Mouse (Mus musculus) midbrain, postnatal 0 days (tissue): ENCODE results near the gene Ly6g6f. TPM values are rescaled to one million over a fixed set of nuclear protein-coding genes. Genes with fewer than 3 reads are reported as not detected.
"Not testable (repeated sequence)": the region's sequence is repeated elsewhere in the genome, so short reads cannot be mapped to it uniquely, and the experiment has no call there.

Experiments used
- ATAC-seq: fragments of 200-750 bp; cut with Nextera tagmentation; 2 replicates; pipeline ENCODE4 v1.8.0; 2017; ENCODE audit warnings: moderate number of reproducible peaks, mild to moderate bottlenecking, moderate TSS enrichment, moderate library complexity; ENCODE audit not compliant: low FRiP score
- DNase-seq: peaks from one replicate; pipeline ENCODE4 v3.0.0-alpha.2; 2015; ENCODE audit warnings: low spot score
- H3K27ac ChIP-seq: fragments of 300-500 bp; sonication (generic); 2 replicates; pipeline ENCODE4 v1.5.1; 2014; ENCODE audit warnings: low read depth, mild to moderate bottlenecking, low read length, mixed read lengths
- H3K27me3 ChIP-seq: fragments of 300-500 bp; sonication (generic); 2 replicates; pipeline ENCODE4 v1.6.1; 2014; ENCODE audit warnings: low read length, control low read depth, mixed read lengths; ENCODE audit not compliant: insufficient read depth
- H3K36me3 ChIP-seq: fragments of 300-500 bp; sonication (generic); 2 replicates; pipeline ENCODE4 v1.6.1; 2014; ENCODE audit warnings: low read length, control low read depth, mixed read lengths; ENCODE audit not compliant: insufficient read depth
- H3K4me1 ChIP-seq: fragments of 300-500 bp; sonication (generic); 2 replicates; pipeline ENCODE4 v1.6.1; 2014; ENCODE audit warnings: mild to moderate bottlenecking, control low read depth, antibody characterized with exemption, low read length, mixed read lengths; ENCODE audit not compliant: insufficient read depth
- H3K4me2 ChIP-seq: fragments of 300-500 bp; sonication (generic); 2 replicates; pipeline ENCODE4 v1.6.1; 2014; ENCODE audit warnings: low read depth, mild to moderate bottlenecking, low read length, mixed read lengths; ENCODE audit not compliant: poor library complexity, severe bottlenecking
- H3K4me3 ChIP-seq: fragments of 300-500 bp; sonication (generic); 2 replicates; pipeline ENCODE4 v1.5.1; 2014; ENCODE audit warnings: low read depth, mild to moderate bottlenecking, low read length, moderate library complexity
- H3K9ac ChIP-seq: fragments of 300-500 bp; sonication (generic); replicated peaks from 2 replicates; pipeline ENCODE4 v1.6.1; 2014; ENCODE audit warnings: mild to moderate bottlenecking, low read length, moderate library complexity, mixed read lengths; ENCODE audit not compliant: poor library complexity, severe bottlenecking
- H3K9me3 ChIP-seq: fragments of 300-500 bp; sonication (generic); 2 replicates; pipeline ENCODE4 v1.6.1; 2016; ENCODE audit warnings: low read length, control low read depth
- CTCF ChIP-seq: IDR thresholded peaks from 2 replicates; pipeline ENCODE4 v1.5.1; 2016; ENCODE audit warnings: antibody characterized with exemption, mild to moderate bottlenecking
- WGBS: fragments of 180-500 bp; shearing (Covaris S2); extraction: QIAGEN DNeasy Blood & Tissue Kit; methylation state at CpG from one replicate; pipeline ENCODE4 v1.1.7; 2014; 5-methylcytosine and 5-hydroxymethylcytosine counted together
- polyA plus RNA-seq: library from polyadenylated mRNA; unstranded; fragments of >200 nt; fragmentation: Nextera tagmentation; extraction: Ambion mirVana; gene quantifications from 2 replicates; pipeline ENCODE4 v1.2.1, GENCODE M21; 2015
- total RNA-seq: library from RNA; depleted of rRNA; stranded (reverse); fragments of >200 nt; gene quantifications from 2 replicates; pipeline ENCODE4 v1.2.3, GENCODE M21; 2014

Ly6g6f gene
- total and polyA plus RNA-seq, 2 experiments from 2014 or later = not detected

DNA sequence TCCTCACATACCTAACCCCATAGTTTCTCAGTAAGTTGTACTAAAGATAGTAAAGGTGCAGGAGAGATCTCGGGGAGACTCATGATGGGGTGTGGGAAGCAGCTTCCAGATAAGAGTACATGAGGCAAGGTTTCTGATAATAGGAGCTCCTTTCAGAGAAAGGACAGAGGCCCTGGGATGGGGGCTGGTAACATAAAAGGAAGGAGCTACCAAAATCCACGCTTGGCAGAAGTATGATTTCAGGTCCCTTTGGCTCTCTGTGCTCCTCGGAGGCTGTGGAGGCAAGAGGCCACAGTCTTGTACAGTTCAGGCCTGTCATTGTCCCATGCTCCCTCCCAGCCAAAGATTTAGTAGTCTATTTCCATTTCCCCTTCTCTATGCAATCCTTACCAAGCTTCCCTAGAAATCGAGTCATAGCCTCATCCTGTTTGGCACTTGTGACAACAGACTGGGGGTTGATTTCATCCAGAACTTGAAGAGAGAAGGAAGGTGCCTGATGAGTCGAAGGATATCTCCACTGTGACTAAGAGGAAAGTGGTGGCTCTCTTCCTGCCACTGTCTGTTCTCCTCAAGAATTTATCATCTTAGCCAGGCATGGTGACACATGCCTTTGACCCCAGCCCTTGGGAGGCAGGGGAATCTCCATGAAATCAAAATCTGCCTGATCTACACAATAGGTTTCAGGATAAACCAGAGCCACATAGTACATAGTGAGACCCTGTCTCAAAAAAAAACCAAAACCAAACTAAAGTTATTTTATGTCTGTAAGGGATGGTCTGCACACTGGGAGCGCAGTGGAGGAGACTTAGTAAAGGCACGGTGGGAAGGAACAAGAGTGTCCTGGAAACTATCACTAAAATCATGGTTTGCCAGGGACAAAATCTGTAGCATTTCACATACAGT, 40.3 kb downstream of the Ly6g6f start:
- Histone ChIP-seq H3K4me3 (no peak overlapping the region; the same call in 1 of the 2 replicates), H3K27ac (no peak overlapping the region)

DNA sequence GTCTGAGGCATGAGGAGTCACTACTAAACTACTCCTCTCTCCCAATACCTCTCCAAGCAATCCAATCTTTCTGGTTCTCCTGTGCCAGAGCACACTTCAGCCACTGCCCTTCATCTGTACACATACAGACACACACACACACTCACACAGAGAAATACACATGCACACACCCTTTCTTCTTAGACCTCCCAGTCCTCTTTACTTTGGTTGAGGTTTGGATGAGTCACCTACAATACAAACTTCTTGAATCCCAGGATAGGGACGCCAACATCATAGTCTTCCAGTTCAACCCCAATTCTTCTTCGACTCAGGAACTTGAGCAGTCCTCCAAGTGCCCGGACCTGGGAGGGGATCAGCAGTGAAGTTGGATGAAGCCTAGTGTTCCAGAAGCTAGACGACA, 41.6 kb downstream of the Ly6g6f start:
- no peaks in the 10 kb centered on the region for H3K36me3 ChIP-seq
- WGBS = 94% methylated on average over 4 of the region's 4 CpGs
- no peak for TF ChIP-seq CTCF
- H3K27ac ChIP-seq = no peak overlapping the region
- H3K4me2 ChIP-seq = no peak overlapping the region
- DNase-seq (no peak), ATAC-seq (no peak)
- H3K27me3 ChIP-seq = no peaks in the 10 kb centered on the region
- H3K9me3 ChIP-seq = no peaks in the 10 kb centered on the region
- no peak overlapping the region for H3K9ac ChIP-seq
- no peaks in the 10 kb centered on the region; the same call in 1 of the 2 replicates for H3K4me1 ChIP-seq
- H3K4me3 ChIP-seq = no peak overlapping the region

More for the DNA sequence above, 40.3 kb downstream of the Ly6g6f start:
- 84% methylated on average over 7 of the region's 7 CpGs for WGBS
- peak overlapping the region; percentile 98 for H3K4me2 ChIP-seq
- H3K9me3 ChIP-seq = no peaks in the 10 kb centered on the region
- H3K9ac ChIP-seq = peak overlapping the region; percentile 77; the same call in 1 of the 2 replicates
- DNase-seq = no peak
- H3K4me1 ChIP-seq = no peaks in the 10 kb centered on the region; the same call in 1 of the 2 replicates
- ATAC-seq = no peak
- no peaks in the 10 kb centered on the region for H3K27me3 ChIP-seq
- TF ChIP-seq CTCF = no peak
- no peaks in the 10 kb centered on the region for H3K36me3 ChIP-seq

DNA sequence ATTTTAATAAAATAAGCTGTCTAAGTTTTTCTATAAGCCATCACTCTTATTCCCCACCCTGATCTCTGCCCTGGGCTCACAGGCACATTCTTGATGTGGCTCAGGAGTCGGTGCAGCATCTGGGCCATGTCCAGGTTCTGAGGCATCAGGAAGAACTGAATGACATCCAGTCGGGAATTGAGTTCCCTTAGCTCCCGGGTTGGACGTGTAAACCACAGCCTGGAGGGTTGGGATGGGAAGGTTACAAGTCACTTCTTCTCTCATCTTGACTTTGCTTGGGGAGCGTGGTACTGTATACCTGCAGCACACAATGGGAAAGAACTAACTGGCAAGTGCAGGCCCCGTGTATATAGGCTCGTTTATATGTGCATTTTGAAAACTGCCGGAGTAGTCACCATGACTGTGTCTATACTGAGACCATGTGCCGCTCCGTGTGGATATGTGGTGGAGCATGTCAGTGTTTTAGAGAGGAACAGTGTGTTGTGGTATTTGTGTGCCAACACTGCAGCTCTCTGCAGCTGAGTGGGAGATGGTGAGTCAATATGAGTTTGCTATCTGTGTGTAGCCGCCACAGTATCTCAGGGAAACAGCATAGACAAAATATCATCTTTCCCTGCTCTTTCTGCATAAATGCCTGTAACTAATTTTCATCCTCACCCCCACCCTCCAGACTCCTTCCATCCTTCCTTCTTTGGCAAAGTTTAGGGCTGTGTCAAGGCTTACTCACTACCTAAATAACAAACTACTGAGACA, 46.1 kb downstream of the Ly6g6f start:
- no peak overlapping the region for H3K4me3 ChIP-seq
- no peaks in the 10 kb centered on the region for H3K9me3 ChIP-seq
- no peaks in the 10 kb centered on the region for H3K4me1 ChIP-seq
- no peak overlapping the region for H3K4me2 ChIP-seq
- TF ChIP-seq CTCF = no peak
- ATAC-seq (no peak), DNase-seq (no peak)
- 90% methylated on average over 11 of the region's 11 CpGs for WGBS
- H3K9ac ChIP-seq = no peak overlapping the region
- no peaks in the 10 kb centered on the region for H3K36me3 ChIP-seq
- no peaks in the 10 kb centered on the region for H3K27me3 ChIP-seq
- no peak overlapping the region for H3K27ac ChIP-seq

DNA sequence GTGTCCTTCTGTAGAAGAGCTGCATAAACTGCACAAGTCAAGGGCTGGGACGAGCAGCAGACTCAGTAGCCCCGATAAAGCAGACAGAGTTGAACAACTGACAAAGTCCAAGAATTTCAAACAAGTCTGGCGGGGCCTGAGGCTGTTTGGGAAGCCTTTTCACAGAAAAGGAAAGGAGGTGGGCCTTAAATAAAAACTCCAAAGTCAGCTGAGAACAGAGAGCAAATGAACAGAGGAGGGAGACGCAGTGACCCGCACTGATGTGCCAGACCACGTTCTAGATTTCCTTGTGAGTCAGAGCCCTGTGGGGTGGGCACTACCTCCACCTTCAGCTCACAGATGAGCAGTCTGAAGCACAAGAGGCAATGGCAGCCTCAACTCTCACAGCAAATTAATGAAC, 50.5 kb downstream of the Ly6g6f start:
- DNase-seq (no peak), ATAC-seq (no peak)
- Histone ChIP-seq H3K4me3 (no peak overlapping the region), H3K27me3 (no peaks in the 10 kb centered on the region), H3K9me3 (no peaks in the 10 kb centered on the region), H3K9ac (no peak overlapping the region), H3K36me3 (no peaks in the 10 kb centered on the region), H3K4me1 (no peaks in the 10 kb centered on the region), H3K27ac (no peak overlapping the region), H3K4me2 (no peak overlapping the region)
- WGBS = 81% methylated on average over 6 of the region's 6 CpGs
- TF ChIP-seq CTCF = no peak

DNA sequence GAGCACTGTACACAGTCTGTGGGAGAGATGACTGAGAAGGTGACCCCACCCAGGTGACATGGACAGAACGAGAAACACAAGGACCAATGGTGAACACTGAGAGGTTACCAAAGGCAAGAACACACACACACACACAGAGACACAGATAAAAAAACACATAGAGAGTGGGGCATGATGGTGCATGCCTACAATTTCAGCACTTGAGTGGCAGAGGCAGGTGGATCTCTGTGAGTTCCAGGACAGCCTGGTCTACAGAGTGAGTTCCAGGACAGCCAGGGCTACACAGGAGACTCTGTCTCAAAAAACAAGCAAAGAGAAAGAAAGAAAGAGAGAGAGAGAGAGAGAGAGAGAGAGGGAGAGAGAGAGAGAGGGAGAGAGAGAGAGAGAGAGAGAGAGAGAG, 51.7 kb downstream of the Ly6g6f start:
- not testable (repeated sequence) for H3K4me3 ChIP-seq, DNase-seq, H3K27ac ChIP-seq, ATAC-seq, H3K9ac ChIP-seq, H3K9me3 ChIP-seq, H3K36me3 ChIP-seq, H3K4me1 ChIP-seq, H3K4me2 ChIP-seq, H3K27me3 ChIP-seq
- 77% methylated on average over 1 of the region's 1 CpGs for WGBS
